ENCODE assay signal across 9 mouse cellular contexts in genomic region chr9:118041646-118042045, GRCm38 (mm10). TPM values are rescaled to one million over a fixed set of nuclear protein-coding genes. Genes with fewer than 3 reads are reported as not detected.
DNase-seq lines count a peak whose midpoint lies in the region; ATAC-seq and TF ChIP-seq lines count a peak whose summit lies in the region.
"Had no signal": no experiment of that assay in that cellular context is flagged by ENCODE, and none has a peak within 500 bp of the region (broad histone marks: within the 10 kb centered on the region; RNA-seq: fewer than 3 reads in every experiment).

No protein-coding gene starts in this region.

- H3K27ac ChIP-seq in layer of hippocampus, adult 2 months: no peak overlapping the region; the same call in 1 of the 2 replicates
- H3K27ac ChIP-seq in hindbrain, postnatal 0 days: no peak overlapping the region
- no peak overlapping the region for H3K27ac ChIP-seq in neural tube, embryonic 12.5 days

- no peaks in the 10 kb centered on the region for H3K9me3 ChIP-seq in hindbrain, postnatal 0 days (ENCODE audit: low read length)
- no peaks in the 10 kb centered on the region for H3K9me3 ChIP-seq in neural tube, embryonic 12.5 days

- ATAC-seq in hindbrain, postnatal 0 days: no peak
- ATAC-seq in neural tube, embryonic 12.5 days (ENCODE audit: low FRiP score, low read depth): no peak

- WGBS in hindbrain, postnatal 0 days: 18% methylated on average over 5 of the region's 5 CpGs
- WGBS in neural tube, embryonic 12.5 days: 24% methylated on average over 5 of the region's 5 CpGs

- no peak for TF ChIP-seq CTCF in layer of hippocampus, adult 2 months (conservative IDR thresholded peaks at IDR 0.05)
- no peak for TF ChIP-seq CTCF in hindbrain, postnatal 0 days (IDR thresholded peaks at IDR 0.05; ENCODE audit: low read depth)

- no peaks in the 10 kb centered on the region for H3K27me3 ChIP-seq in hindbrain, postnatal 0 days (ENCODE audit: insufficient read depth, low read length)
- no peaks in the 10 kb centered on the region for H3K27me3 ChIP-seq in neural tube, embryonic 12.5 days (replicated peaks)

- H3K9ac ChIP-seq in hindbrain, postnatal 0 days (replicated peaks; ENCODE audit: low read length): peak overlapping the region; percentile 95
- peak overlapping the region; percentile 86; the same call in 1 of the 2 replicates for H3K9ac ChIP-seq in neural tube, embryonic 12.5 days

- DNase-seq in layer of hippocampus, adult 2 months (ENCODE audit: low spot score in 2 of 2): no peak
- no peak for DNase-seq in layer of hippocampus, adult 18-20 months (ENCODE audit: low spot score in 2 of 2)
- peak; percentile 14 for DNase-seq in embryo, embryonic 9.5 days (ENCODE audit: extremely low spot score)
- no peak for DNase-seq in hindbrain, postnatal 0 days (ENCODE audit: low spot score)
- no peak for DNase-seq in gastrocnemius, postnatal 10 days
- DNase-seq in spleen, adult 18-20 months: no peak
- DNase-seq in frontal cortex, postnatal 14 days (ENCODE audit: low spot score in 2 of 2): no peak
- DNase-seq: adrenal gland, postnatal 14 days had no signal

- H3K4me3 ChIP-seq in layer of hippocampus, adult 2 months: peak overlapping the region; percentile 85
- H3K4me3 ChIP-seq in hindbrain, postnatal 0 days (ENCODE audit: low read length): peak overlapping the region; percentile 90
- H3K4me3 ChIP-seq in neural tube, embryonic 12.5 days: peak overlapping the region; percentile 72

- H3K4me1 ChIP-seq in hindbrain, postnatal 0 days (ENCODE audit: insufficient read depth, low read length): peaks cover 6% of the 10 kb centered on the region; the same call in 1 of the 2 replicates
- H3K4me1 ChIP-seq in neural tube, embryonic 12.5 days: peaks cover 18% of the 10 kb centered on the region

- no peaks in the 10 kb centered on the region for H3K36me3 ChIP-seq in hindbrain, postnatal 0 days (ENCODE audit: insufficient read depth, low read length)
- no peaks in the 10 kb centered on the region for H3K36me3 ChIP-seq in neural tube, embryonic 12.5 days

- H3K4me2 ChIP-seq in hindbrain, postnatal 0 days (ENCODE audit: low read depth, low read length): peak overlapping the region; percentile 78
- peak overlapping the region; percentile 65 for H3K4me2 ChIP-seq in neural tube, embryonic 12.5 days (replicated peaks)

RNA-seq across cellular contexts. Expression of gene Azi2, which starts 1.3 kb away (rescaled TPM):
- 10 to 100 TPM; 70.9 to 71.2 TPM for total RNA-seq in layer of hippocampus, adult 2 months (2021)
- total RNA-seq in layer of hippocampus, adult 18-20 months (2021): 10 to 100 TPM; 72.2 to 74.5 TPM
- total RNA-seq in hindbrain, postnatal 0 days (2014; rRNA removed): 57.6 and 82.5 TPM in 2 replicates
- polyA plus RNA-seq in hindbrain, postnatal 0 days (2015; fragmentation: Nextera tagmentation; extraction: Ambion mirVana): 61.3 and 64.3 TPM in 2 replicates
- 84.1 and 88.1 TPM in 2 replicates for polyA plus RNA-seq in neural tube, embryonic 12.5 days (2016; fragmentation: Nextera tagmentation; extraction: Ambion mirVana)
- total RNA-seq in gastrocnemius, postnatal 10 days (2021): 10 to 100 TPM; 46.5 to 48.8 TPM
